Mouse (Mus musculus) spleen, adult 2 months (tissue): ENCODE measurements at regions not wholly inside any gene's neighbourhood (a gene's known extent, or its start where the extent isn't known, plus 50 kb on each side); places are given as distances from the start of the nearest gene placed in this dataset.

ENCODE experiments used
- DNase-seq, 2 experiments: peaks; one replicate each; pipeline versions ENCODE4 v3.0.0 to v3.0.0-alpha.2; 2012 to 2021; ENCODE audit warnings: low spot score in 2 of 2, low read depth in 1 of 2
- H3K27ac ChIP-seq: fragments of 200-500 bp; 2 replicates; pipeline ENCODE4 v1.5.1; 2012; ENCODE audit warnings: low read length, inconsistent platforms; ENCODE audit not compliant: insufficient read depth
- H3K27me3 ChIP-seq: fragments of 200-500 bp; 2 replicates; pipeline ENCODE4 v1.6.1; 2012; ENCODE audit warnings: mild to moderate bottlenecking, moderate library complexity, low read length, inconsistent platforms; ENCODE audit not compliant: control insufficient read depth, insufficient read depth
- H3K36me3 ChIP-seq: fragments of 200-500 bp; 2 replicates; pipeline ENCODE4 v1.6.1; 2012; ENCODE audit warnings: mild to moderate bottlenecking, low read length, inconsistent platforms; ENCODE audit not compliant: control insufficient read depth, insufficient read depth
- H3K4me1 ChIP-seq: fragments of 200-500 bp; 2 replicates; pipeline ENCODE4 v1.6.1; 2011; ENCODE audit warnings: inconsistent platforms; ENCODE audit not compliant: control insufficient read depth, insufficient read depth, insufficient read length
- H3K4me3 ChIP-seq: fragments of 200-500 bp; 2 replicates; pipeline ENCODE4 v1.5.1; 2011; ENCODE audit warnings: mild to moderate bottlenecking, inconsistent platforms; ENCODE audit not compliant: insufficient read depth, insufficient read length; ENCODE audit errors: extremely low read depth
- CTCF ChIP-seq: fragments of 200-500 bp; IDR thresholded peaks from 2 replicates; pipeline ENCODE4 v1.5.1; 2011; ENCODE audit warnings: mild to moderate bottlenecking, inconsistent platforms; ENCODE audit not compliant: insufficient read depth, insufficient read length, insufficient replicate concordance; ENCODE audit errors: extremely low read depth
- POLR2A ChIP-seq: fragments of 200-500 bp; IDR thresholded peaks from 2 replicates; pipeline ENCODE4 v1.6.1; 2011; ENCODE audit warnings: low read depth, low read length, inconsistent platforms
- WGBS: fragments of 180-500 bp; shearing (Covaris S2); methylation state at CpG from one replicate; pipeline ENCODE4 v1.1.7; 2018; 5-methylcytosine and 5-hydroxymethylcytosine counted together

GRCm38 (mm10) chr7:37395881-37396513 is 377.4 kb downstream of the Zfp536 start:
- no peaks in the 10 kb centered on the region for H3K27me3 ChIP-seq
- H3K4me1 ChIP-seq, result no peaks in the 10 kb centered on the region
- DNase-seq, result no peak
- H3K4me3 ChIP-seq, result no peak overlapping the region
- 80% methylated on average over 13 of the region's 13 CpGs for WGBS
- TF ChIP-seq POLR2A (no peak), CTCF (no peak)
- H3K27ac ChIP-seq, result no peak overlapping the region
- H3K36me3 ChIP-seq, result no peaks in the 10 kb centered on the region

GRCm38 (mm10) chr7:37403483-37403882 is 370.0 kb downstream of the Zfp536 start:
- Histone ChIP-seq H3K27ac (no peak overlapping the region), H3K36me3 (no peaks in the 10 kb centered on the region), H3K27me3 (no peaks in the 10 kb centered on the region), H3K4me3 (no peak overlapping the region), H3K4me1 (no peaks in the 10 kb centered on the region)
- no peak for DNase-seq
- TF ChIP-seq POLR2A (no peak), CTCF (no peak)
- 96% methylated on average over 2 of the region's 2 CpGs for WGBS

DNA sequence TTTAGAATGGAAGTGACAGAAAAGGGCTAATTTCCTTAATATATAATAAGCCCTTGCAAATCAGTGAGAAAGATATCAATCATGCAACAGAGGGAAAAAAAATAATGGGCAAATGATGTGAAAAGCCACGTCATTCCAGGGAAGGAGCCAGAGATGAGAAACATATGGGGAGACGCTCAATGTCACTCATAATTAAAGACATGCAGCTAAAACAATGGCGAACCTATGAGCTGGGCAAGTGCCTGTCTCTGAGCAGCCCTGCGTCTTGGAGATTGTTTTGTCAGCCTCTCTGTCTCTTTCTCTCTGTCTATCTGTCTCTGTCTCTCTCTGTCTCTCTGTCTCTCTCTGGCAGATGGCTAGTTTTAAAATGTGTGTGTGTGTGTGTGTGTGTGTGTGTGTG is 360.1 kb downstream of the Zfp536 start:
- Histone ChIP-seq H3K36me3 (no peaks in the 10 kb centered on the region), H3K27me3 (no peaks in the 10 kb centered on the region), H3K4me3 (no peak overlapping the region), H3K4me1 (no peaks in the 10 kb centered on the region), H3K27ac (no peak overlapping the region)
- no peak for DNase-seq
- TF ChIP-seq CTCF (no peak), POLR2A (no peak)
- WGBS, result 78% methylated on average over 4 of the region's 4 CpGs

- 77% methylated on average over 10 of the region's 10 CpGs for WGBS
- Histone ChIP-seq H3K4me1 (no peaks in the 10 kb centered on the region), H3K27me3 (no peaks in the 10 kb centered on the region), H3K4me3 (no peak overlapping the region), H3K27ac (no peak overlapping the region), H3K36me3 (no peaks in the 10 kb centered on the region)
- DNase-seq, result no peak
- TF ChIP-seq CTCF, result no peak
- TF ChIP-seq POLR2A, result no peak
These were observed 351.7 kb downstream of the Zfp536 start for GRCm38 (mm10) chr7:37421704-37422103.
